Mouse (Mus musculus): ENCODE data around the gene Prss44. TPM values are rescaled to one million over a fixed set of nuclear protein-coding genes. Genes with fewer than 3 reads are reported as not detected.

Prss44 gene
- total and polyA plus RNA-seq, 2 experiments from 2014 or later, result not detected

GRCm38 (mm10) chr9:110841438-110841837, 27.6 kb downstream of the Prss44 start:
- Histone ChIP-seq H3K36me3 (ENCODE audit: insufficient read depth) (no peaks in the 10 kb centered on the region), H3K4me2 (ENCODE audit: low read depth) (no peak overlapping the region), H3K27me3 (ENCODE audit: insufficient read depth, low read length) (no peaks in the 10 kb centered on the region), H3K9me3 (ENCODE audit: low read length) (no peaks in the 10 kb centered on the region), H3K4me1 (ENCODE audit: insufficient read depth) (no peaks in the 10 kb centered on the region), H3K9ac (no peak overlapping the region), H3K4me3 (ENCODE audit: low read depth, low read length) (no peak overlapping the region), H3K27ac (ENCODE audit: low read depth, low read length) (no peak overlapping the region)
- no peak for DNase-seq
- no peak for ATAC-seq
- no peak for TF ChIP-seq CTCF (IDR thresholded peaks at IDR 0.05; ENCODE audit: low read depth)
- 81% methylated on average over 2 of the region's 2 CpGs for WGBS

GRCm38 (mm10) chr9:110844206-110844605, 30.4 kb downstream of the Prss44 start, which contains the start of gene Prss46:
TSS of gene Prss46 (plus strand) at chr9:110844506.
- Histone ChIP-seq H3K4me3 (ENCODE audit: low read depth, low read length) (no peak within 1 kb of the TSS), H3K4me1 (ENCODE audit: insufficient read depth) (no peaks in the 10 kb centered on the region), H3K4me2 (ENCODE audit: low read depth) (no peak within 1 kb of the TSS), H3K9me3 (ENCODE audit: low read length) (no peaks in the 10 kb centered on the region), H3K27ac (ENCODE audit: low read depth, low read length) (no peak within 1 kb of the TSS), H3K9ac (no peak within 1 kb of the TSS), H3K27me3 (ENCODE audit: insufficient read depth, low read length) (no peaks in the 10 kb centered on the region), H3K36me3 (ENCODE audit: insufficient read depth) (no peaks in the 10 kb centered on the region)
- no peak for TF ChIP-seq CTCF (IDR thresholded peaks at IDR 0.05; ENCODE audit: low read depth)
- WGBS, result 87% methylated on average over 10 of the region's 10 CpGs
- DNase-seq, result no peak
- no peak for ATAC-seq

- Histone ChIP-seq H3K27ac (ENCODE audit: low read depth, low read length) (no peak overlapping the region), H3K9me3 (ENCODE audit: low read length) (no peaks in the 10 kb centered on the region), H3K27me3 (ENCODE audit: insufficient read depth, low read length) (no peaks in the 10 kb centered on the region), H3K9ac (no peak overlapping the region), H3K4me3 (ENCODE audit: low read depth, low read length) (no peak overlapping the region), H3K36me3 (ENCODE audit: insufficient read depth) (no peaks in the 10 kb centered on the region), H3K4me1 (ENCODE audit: insufficient read depth) (no peaks in the 10 kb centered on the region), H3K4me2 (ENCODE audit: low read depth) (no peak overlapping the region)
- no peak for TF ChIP-seq CTCF (IDR thresholded peaks at IDR 0.05; ENCODE audit: low read depth)
- ATAC-seq, result no peak
- WGBS, result 87% methylated on average over 7 of the region's 7 CpGs
- no peak for DNase-seq
These were observed 35.4 kb downstream of the Prss44 start for GRCm38 (mm10) chr9:110849162-110849561.

- Histone ChIP-seq H3K4me3 (ENCODE audit: low read depth, low read length) (no peak overlapping the region), H3K4me2 (ENCODE audit: low read depth) (no peak overlapping the region), H3K9me3 (ENCODE audit: low read length) (no peaks in the 10 kb centered on the region), H3K4me1 (ENCODE audit: insufficient read depth) (no peaks in the 10 kb centered on the region), H3K36me3 (ENCODE audit: insufficient read depth) (no peaks in the 10 kb centered on the region), H3K27me3 (ENCODE audit: insufficient read depth, low read length) (peaks cover 13% of the 10 kb centered on the region; the same call in 1 of the 2 replicates), H3K27ac (ENCODE audit: low read depth, low read length) (no peak overlapping the region), H3K9ac (no peak overlapping the region)
- no peak for TF ChIP-seq CTCF (IDR thresholded peaks at IDR 0.05; ENCODE audit: low read depth)
- WGBS, result 77% methylated on average over 7 of the region's 7 CpGs
- ATAC-seq, result no peak
- DNase-seq, result no peak
These were observed 42.1 kb downstream of the Prss44 start for GRCm38 (mm10) chr9:110855903-110856302.

- no peak for DNase-seq
- no peak overlapping the region for H3K27ac ChIP-seq (ENCODE audit: low read depth, low read length)
- H3K9me3 ChIP-seq (ENCODE audit: low read length), result no peaks in the 10 kb centered on the region
- no peak for TF ChIP-seq CTCF (IDR thresholded peaks at IDR 0.05; ENCODE audit: low read depth)
- H3K27me3 ChIP-seq (ENCODE audit: insufficient read depth, low read length), result peaks cover 13% of the 10 kb centered on the region; the same call in 1 of the 2 replicates
- WGBS, result 81% methylated on average over 4 of the region's 4 CpGs
- H3K4me2 ChIP-seq (ENCODE audit: low read depth), result no peak overlapping the region
- H3K4me1 ChIP-seq (ENCODE audit: insufficient read depth), result no peaks in the 10 kb centered on the region
- H3K4me3 ChIP-seq (ENCODE audit: low read depth, low read length), result no peak overlapping the region
- no peaks in the 10 kb centered on the region for H3K36me3 ChIP-seq (ENCODE audit: insufficient read depth)
- no peak overlapping the region for H3K9ac ChIP-seq
- no peak for ATAC-seq
These were observed 43.1 kb downstream of the Prss44 start for GRCm38 (mm10) chr9:110856920-110857319.

- no peak within 1 kb of the TSS for H3K27ac ChIP-seq (ENCODE audit: low read depth, low read length)
- no peak within 1 kb of the TSS for H3K9ac ChIP-seq
- H3K27me3 ChIP-seq (ENCODE audit: insufficient read depth, low read length), result peaks cover 13% of the 10 kb centered on the region; the same call in 1 of the 2 replicates
- no peaks in the 10 kb centered on the region for H3K4me1 ChIP-seq (ENCODE audit: insufficient read depth)
- no peaks in the 10 kb centered on the region for H3K9me3 ChIP-seq (ENCODE audit: low read length)
- peak; percentile 62 for TF ChIP-seq CTCF (IDR thresholded peaks at IDR 0.05; ENCODE audit: low read depth)
- peak within 1 kb of the TSS; percentile 37 for H3K4me2 ChIP-seq (ENCODE audit: low read depth)
- H3K4me3 ChIP-seq (ENCODE audit: low read depth, low read length), result peak within 1 kb of the TSS; percentile 17; the same call in 1 of the 2 replicates
- no peaks in the 10 kb centered on the region for H3K36me3 ChIP-seq (ENCODE audit: insufficient read depth)
- no peak for ATAC-seq
- WGBS, result 9% methylated on average over 49 of the region's 50 CpGs
- no peak for DNase-seq
These were observed 44.1 kb downstream of the Prss44 start, which contains the start of gene Prss50 for GRCm38 (mm10) chr9:110857781-110858472. TSS of gene Prss50 (plus strand) at chr9:110857967.

GRCm38 (mm10) chr9:110858523-110858922, 44.7 kb downstream of the Prss44 start:
- WGBS, result 69% methylated on average over 5 of the region's 5 CpGs
- Histone ChIP-seq H3K9me3 (ENCODE audit: low read length) (no peaks in the 10 kb centered on the region), H3K27me3 (ENCODE audit: insufficient read depth, low read length) (peaks cover 13% of the 10 kb centered on the region; the same call in 1 of the 2 replicates)

More at GRCm38 (mm10) chr9:110858523-110858922, 44.7 kb downstream of the Prss44 start:
- H3K4me3 ChIP-seq (ENCODE audit: low read depth, low read length), result no peak overlapping the region
- no peak for ATAC-seq
- no peak overlapping the region for H3K4me2 ChIP-seq (ENCODE audit: low read depth)
- TF ChIP-seq CTCF (IDR thresholded peaks at IDR 0.05; ENCODE audit: low read depth), result no peak
- H3K27ac ChIP-seq (ENCODE audit: low read depth, low read length), result no peak overlapping the region
- no peak for DNase-seq
- no peak overlapping the region for H3K9ac ChIP-seq
- H3K36me3 ChIP-seq (ENCODE audit: insufficient read depth), result no peaks in the 10 kb centered on the region
- no peaks in the 10 kb centered on the region for H3K4me1 ChIP-seq (ENCODE audit: insufficient read depth)

Measured in forebrain, postnatal 0 days (tissue).